Mouse (Mus musculus) midbrain, embryonic 10.5 days (tissue): ENCODE data around the gene Tuba1c. TPM values are rescaled to one million over a fixed set of nuclear protein-coding genes. Genes with fewer than 3 reads are reported as not detected.

Experiments used
- DNase-seq: peaks from one replicate; pipeline ENCODE4 v3.0.0-alpha.2; 2017; ENCODE audit warnings: low spot score
- H3K27ac ChIP-seq: fragments of 300-500 bp; sonication (generic); replicated peaks from 2 replicates; pipeline ENCODE4 v1.5.1; 2016; ENCODE audit warnings: mild to moderate bottlenecking
- H3K27me3 ChIP-seq: fragments of 300-500 bp; sonication (generic); 2 replicates; pipeline ENCODE4 v1.6.1; 2016; ENCODE audit warnings: low read depth, mild to moderate bottlenecking; ENCODE audit not compliant: poor library complexity, severe bottlenecking
- H3K36me3 ChIP-seq: fragments of 300-500 bp; sonication (generic); 2 replicates; pipeline ENCODE4 v1.6.1; 2016; ENCODE audit warnings: mild to moderate bottlenecking, moderate library complexity
- H3K4me1 ChIP-seq: fragments of 300-500 bp; sonication (generic); 2 replicates; pipeline ENCODE4 v1.6.1; 2016
- H3K4me3 ChIP-seq: fragments of 300-500 bp; sonication (generic); 2 replicates; pipeline ENCODE4 v1.5.1; 2016; ENCODE audit warnings: mild to moderate bottlenecking, moderate library complexity
- H3K9me3 ChIP-seq: fragments of 300-500 bp; sonication (generic); replicated peaks from 2 replicates; pipeline ENCODE4 v1.6.1; 2016; ENCODE audit warnings: mild to moderate bottlenecking
- WGBS: fragments of 180-500 bp; shearing (Covaris S2); methylation state at CpG from one replicate; pipeline ENCODE4 v1.1.7; 2016; 5-methylcytosine and 5-hydroxymethylcytosine counted together
- polyA plus RNA-seq: library from polyadenylated mRNA; unstranded; fragments of >200 nt; fragmentation: Nextera tagmentation; extraction: Ambion mirVana; gene quantifications from 2 replicates; pipeline ENCODE4 v1.2.1, GENCODE M21; 2016

Gene Tuba1c
- polyA plus RNA-seq, 1 experiment from 2014 or later, result 129 TPM

- Histone ChIP-seq H3K36me3 (peaks cover 14% of the 10 kb centered on the region), H3K4me3 (peak overlapping the region; percentile 49), H3K27ac (peak overlapping the region; percentile 95), H3K9me3 (no peaks in the 10 kb centered on the region), H3K27me3 (no peaks in the 10 kb centered on the region), H3K4me1 (peaks cover 95% of the 10 kb centered on the region)
- 25% methylated on average over 12 of the region's 12 CpGs for WGBS
- DNase-seq, result peak; percentile 45
Measured at GRCm38 (mm10) chr15:98989701-98990430, 39.8 kb upstream of the Tuba1c start.

GRCm38 (mm10) chr15:98990669-98991539 is 38.8 kb upstream of the Tuba1c start:
- Histone ChIP-seq H3K27me3 (no peaks in the 10 kb centered on the region), H3K36me3 (peaks cover 14% of the 10 kb centered on the region), H3K4me1 (peaks cover 85% of the 10 kb centered on the region), H3K4me3 (peak overlapping the region; percentile 49), H3K9me3 (no peaks in the 10 kb centered on the region), H3K27ac (peak overlapping the region; percentile 95)
- WGBS, result 8% methylated on average over 15 of the region's 15 CpGs
- DNase-seq, result peak; percentile 62

- peak overlapping the region; percentile 49 for H3K4me3 ChIP-seq
Measured at GRCm38 (mm10) chr15:98991540-98992050, 38.1 kb upstream of the Tuba1c start.

DNA sequence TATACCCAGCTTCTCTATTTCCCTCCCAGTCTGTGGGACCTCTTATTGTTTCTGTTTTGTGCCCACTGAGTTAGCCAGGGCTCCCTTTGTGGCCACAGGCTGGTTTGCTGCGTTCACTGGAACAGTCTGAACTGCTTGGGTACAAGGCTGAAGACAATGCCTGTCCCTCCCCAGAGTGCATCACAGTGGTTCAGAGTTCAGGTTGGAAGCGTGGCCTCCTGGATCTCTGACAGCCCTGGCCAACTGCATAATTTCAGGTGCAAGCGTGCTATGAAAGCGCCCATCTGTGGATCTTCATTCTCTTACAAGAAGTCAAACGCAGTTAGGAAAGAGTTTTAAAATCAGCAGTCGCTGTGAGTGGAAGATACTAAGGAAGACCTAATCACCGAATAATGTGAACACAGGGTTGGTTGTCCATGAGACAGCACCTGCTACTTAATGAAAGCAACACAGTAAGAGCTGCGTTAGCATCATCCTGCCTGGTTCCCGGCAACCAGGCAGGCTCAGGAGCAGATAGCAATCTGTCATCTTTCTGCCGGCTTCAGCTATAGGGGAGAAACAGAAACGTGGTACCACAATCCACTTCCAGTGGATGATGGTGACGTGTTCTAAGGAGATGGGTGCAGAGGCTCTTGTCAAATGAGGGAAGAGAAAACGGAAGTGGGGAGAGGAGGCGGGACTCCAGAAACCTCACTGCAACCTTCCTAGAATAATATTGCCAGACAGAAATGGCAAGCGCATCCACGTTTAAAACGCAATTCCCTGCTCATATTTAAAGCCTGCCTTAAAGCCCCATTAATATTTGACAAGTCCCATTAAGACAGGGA is 37.4 kb upstream of the Tuba1c start:
- 28% methylated on average over 17 of the region's 17 CpGs for WGBS
- H3K4me1 ChIP-seq, result peaks cover 74% of the 10 kb centered on the region
- peak; percentile 40 for DNase-seq

More at GRCm38 (mm10) chr15:98991540-98992050, 38.1 kb upstream of the Tuba1c start:
- H3K36me3 ChIP-seq, result peaks cover 14% of the 10 kb centered on the region
- 8% methylated on average over 9 of the region's 9 CpGs for WGBS
- H3K9me3 ChIP-seq, result no peaks in the 10 kb centered on the region
- H3K27me3 ChIP-seq, result no peaks in the 10 kb centered on the region
- peaks cover 78% of the 10 kb centered on the region for H3K4me1 ChIP-seq
- DNase-seq, result no peak
- peak overlapping the region; percentile 95 for H3K27ac ChIP-seq

DNA sequence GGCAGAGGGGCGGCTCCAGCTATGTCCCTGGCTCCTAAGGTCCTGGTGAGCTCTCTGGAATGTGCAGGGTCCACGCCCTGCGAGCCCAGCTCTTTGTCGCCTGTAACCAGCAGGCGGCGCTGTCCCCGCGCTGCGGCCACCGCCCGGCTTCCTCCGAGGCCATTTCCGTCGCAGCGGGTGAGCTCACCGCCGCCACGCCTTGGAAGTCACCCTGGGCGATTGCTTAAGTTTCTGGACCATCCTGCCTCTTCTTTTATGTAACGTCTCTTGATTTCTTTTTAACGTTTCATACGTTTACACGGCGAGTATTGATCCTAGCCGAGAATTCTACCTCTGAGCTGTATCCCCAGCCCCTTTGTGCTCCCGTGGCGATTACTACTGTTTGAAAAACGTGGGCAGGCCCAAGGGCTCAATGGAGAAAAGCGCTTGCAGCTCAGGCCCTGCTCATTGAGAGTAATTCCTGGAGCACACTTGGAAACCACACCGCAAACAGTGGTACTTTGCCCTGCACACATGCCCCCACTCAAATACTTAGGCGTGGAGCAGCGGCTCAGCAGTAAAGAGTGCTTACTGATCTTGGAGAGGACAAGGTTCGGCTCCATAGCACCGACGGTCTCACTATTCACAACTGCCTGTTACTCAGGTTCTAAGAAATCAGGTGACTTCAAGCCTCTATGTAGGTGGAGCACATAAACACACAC is 36.4 kb upstream of the Tuba1c start:
- no peaks in the 10 kb centered on the region for H3K27me3 ChIP-seq
- H3K36me3 ChIP-seq, result peaks cover 14% of the 10 kb centered on the region
- H3K27ac ChIP-seq, result peak overlapping the region; percentile 95
- 6% methylated on average over 35 of the region's 35 CpGs for WGBS
- H3K4me3 ChIP-seq, result peak overlapping the region; percentile 49
- DNase-seq, result peak; percentile 95
- no peaks in the 10 kb centered on the region for H3K9me3 ChIP-seq
- peaks cover 74% of the 10 kb centered on the region for H3K4me1 ChIP-seq

More for the DNA sequence above, 37.4 kb upstream of the Tuba1c start:
- no peaks in the 10 kb centered on the region for H3K9me3 ChIP-seq
- peaks cover 14% of the 10 kb centered on the region for H3K36me3 ChIP-seq
- peak overlapping the region; percentile 95 for H3K27ac ChIP-seq
- no peaks in the 10 kb centered on the region for H3K27me3 ChIP-seq
- H3K4me3 ChIP-seq, result peak overlapping the region; percentile 49

GRCm38 (mm10) chr15:98993865-98994264 is 35.8 kb upstream of the Tuba1c start:
- Histone ChIP-seq H3K27ac (peak overlapping the region; percentile 95), H3K4me3 (peak overlapping the region; percentile 49), H3K4me1 (peaks cover 74% of the 10 kb centered on the region), H3K27me3 (no peaks in the 10 kb centered on the region), H3K36me3 (peaks cover 9% of the 10 kb centered on the region), H3K9me3 (no peaks in the 10 kb centered on the region)
- WGBS, result 4% methylated on average over 11 of the region's 11 CpGs
- peak; percentile 90 for DNase-seq

DNA sequence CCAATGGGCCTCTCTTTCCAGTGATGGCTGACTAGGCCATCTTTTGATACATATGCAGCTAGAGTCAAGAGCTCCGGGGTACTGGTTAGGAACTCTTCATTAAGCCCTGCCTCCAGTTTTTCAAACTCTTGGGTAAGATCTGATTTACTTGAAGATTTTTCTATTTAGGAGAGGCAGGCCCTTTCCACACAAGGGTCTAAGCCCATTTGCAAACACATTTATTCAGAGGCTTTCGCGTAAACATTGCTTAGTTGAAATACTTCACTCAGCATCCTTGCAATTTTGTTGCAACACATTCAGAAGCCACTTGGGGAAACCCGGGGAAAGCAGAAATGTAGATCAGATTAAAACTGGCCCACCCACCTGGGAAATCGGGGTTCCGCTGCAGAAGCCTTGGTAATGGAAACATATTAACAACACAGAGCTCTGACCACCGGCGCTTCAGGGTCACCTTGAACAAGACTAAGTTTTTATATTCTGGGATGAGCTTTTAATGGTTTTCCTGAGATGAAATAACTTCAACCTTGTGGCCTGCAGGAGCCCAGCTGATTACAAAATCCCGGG is 34.7 kb upstream of the Tuba1c start:
- Histone ChIP-seq H3K4me1 (peaks cover 63% of the 10 kb centered on the region), H3K36me3 (no peaks in the 10 kb centered on the region), H3K27ac (no peak overlapping the region), H3K9me3 (no peaks in the 10 kb centered on the region), H3K4me3 (no peak overlapping the region), H3K27me3 (no peaks in the 10 kb centered on the region)
- 81% methylated on average over 9 of the region's 9 CpGs for WGBS
- no peak for DNase-seq

DNA sequence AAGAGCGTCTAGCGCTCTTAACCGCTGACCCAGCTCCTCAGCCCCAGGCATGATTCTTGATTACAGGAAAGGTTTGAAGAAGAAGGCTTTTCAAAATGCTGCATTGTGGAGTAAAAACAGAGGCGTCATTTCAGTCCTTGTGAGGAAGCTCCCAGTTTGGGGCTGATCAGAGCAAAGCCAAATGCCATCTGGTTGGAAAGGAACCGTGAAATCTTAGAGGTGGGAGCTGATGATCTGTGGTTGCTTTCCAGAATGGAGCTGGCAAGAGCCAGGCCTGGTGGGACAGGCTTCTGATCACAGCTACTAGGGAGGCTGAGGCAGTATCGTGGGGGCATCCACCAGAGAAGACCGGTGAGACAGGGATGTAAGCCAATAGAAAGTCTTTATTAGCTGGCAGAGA is 32.9 kb upstream of the Tuba1c start:
- Histone ChIP-seq H3K4me1 (peaks cover 60% of the 10 kb centered on the region), H3K27ac (no peak overlapping the region), H3K4me3 (no peak overlapping the region), H3K27me3 (0 out of 2 replicates have a peak, but pooled peaks cover 2% of the 10 kb centered on the region), H3K36me3 (no peaks in the 10 kb centered on the region), H3K9me3 (no peaks in the 10 kb centered on the region)
- 89% methylated on average over 7 of the region's 7 CpGs for WGBS
- no peak for DNase-seq

GRCm38 (mm10) chr15:98997938-98998774 is 31.5 kb upstream of the Tuba1c start:
- H3K9me3 ChIP-seq, result no peaks in the 10 kb centered on the region
- WGBS, result 60% methylated on average over 13 of the region's 13 CpGs
- no peaks in the 10 kb centered on the region for H3K36me3 ChIP-seq
- H3K27me3 ChIP-seq, result peaks cover 14% of the 10 kb centered on the region
- 0 out of 2 replicates have a peak overlapping the region, but pooled peaks have one; percentile 14 for H3K27ac ChIP-seq
- H3K4me3 ChIP-seq, result no peak overlapping the region
- no peak for DNase-seq
- peaks cover 50% of the 10 kb centered on the region for H3K4me1 ChIP-seq

DNA sequence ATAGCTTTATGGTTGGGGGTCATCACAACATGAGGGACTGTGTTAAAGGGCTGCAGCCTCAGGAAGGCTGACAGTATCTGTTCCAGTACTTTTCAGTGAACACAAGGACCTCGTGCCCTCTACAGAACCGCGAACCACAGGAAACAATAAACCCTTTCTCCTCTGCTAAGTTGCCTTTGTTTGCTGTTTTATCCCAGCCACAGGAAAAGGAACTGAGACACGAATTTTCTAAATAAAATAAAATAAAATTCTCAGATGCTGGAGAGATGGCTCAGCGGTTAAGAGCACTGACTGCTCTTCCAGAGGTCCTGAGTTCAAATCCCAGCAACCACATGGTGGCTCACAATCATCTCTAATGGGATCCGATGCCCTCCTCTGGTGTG is 30.9 kb upstream of the Tuba1c start:
- Histone ChIP-seq H3K4me3 (no peak overlapping the region), H3K27me3 (peaks cover 14% of the 10 kb centered on the region), H3K9me3 (no peaks in the 10 kb centered on the region), H3K36me3 (no peaks in the 10 kb centered on the region), H3K27ac (no peak overlapping the region), H3K4me1 (peaks cover 44% of the 10 kb centered on the region)
- WGBS, result 57% methylated on average over 6 of the region's 6 CpGs
- no peak for DNase-seq
